Mouse (Mus musculus): ENCODE measurements around the gene Vsig8.

DNA sequence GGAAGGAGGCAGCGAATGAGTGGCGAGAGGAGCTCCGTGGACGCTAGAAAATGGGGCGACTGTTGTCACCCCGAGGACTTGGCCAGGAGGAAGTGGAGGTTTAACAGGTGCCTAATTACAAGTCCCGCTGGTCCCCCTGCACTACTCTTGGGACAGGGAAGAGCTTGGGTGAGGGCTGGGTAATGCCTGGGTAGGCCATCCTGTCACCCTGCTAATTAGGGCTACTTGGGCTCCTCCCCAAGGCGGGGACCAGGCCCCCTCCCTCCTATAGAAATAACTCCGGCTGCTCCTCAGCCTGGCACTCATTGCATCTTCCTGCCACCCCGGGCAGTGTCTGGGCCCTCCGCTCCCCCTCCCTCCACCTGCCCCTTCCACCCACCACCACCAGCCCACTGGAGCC lies at the start of gene Vsig8:
- TF ChIP-seq POLR2A (IDR thresholded peaks at IDR 0.05; ENCODE audit: borderline replicate concordance, insufficient read depth, low read length) (no peak), CTCF (IDR thresholded peaks at IDR 0.05; ENCODE audit: borderline replicate concordance, insufficient read depth, low read depth, low read length) (no peak)

Data from cerebellum, adult 2 months (tissue).